Mouse (Mus musculus): ENCODE measurements at regions not wholly inside any gene's neighbourhood (a gene's known extent, or its start where the extent isn't known, plus 50 kb on each side); places are given as distances from the start of the nearest gene placed in this dataset.

DNA sequence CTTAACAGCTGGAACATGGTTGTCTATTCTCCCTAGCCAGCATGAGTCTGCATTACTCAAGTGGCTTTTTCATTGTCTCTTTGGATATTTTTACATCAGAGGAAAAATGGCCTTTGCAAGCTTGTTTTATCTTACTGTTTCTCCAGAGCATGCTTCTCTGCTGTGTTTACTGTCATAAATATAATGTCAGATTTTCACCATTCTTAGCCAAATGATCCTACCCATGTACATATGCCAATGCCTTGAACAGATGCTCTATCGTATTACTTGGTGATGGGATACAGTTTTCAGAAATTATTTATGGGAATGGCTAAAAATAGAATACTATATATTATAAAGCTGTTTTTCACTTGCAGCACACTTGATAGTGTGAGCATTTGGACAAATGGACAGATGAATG lies 625.9 kb downstream of the Sqor start:
- TF ChIP-seq CTCF (IDR thresholded peaks at IDR 0.05; ENCODE audit: low read depth) (no peak), EP300 (optimal IDR thresholded peaks at IDR 0.05) (no peak)
